Mouse (Mus musculus) embryo, embryonic 10.5 days (tissue): Measurements from ENCODE around the gene Sptbn2.

Experiments
- DNase-seq: peaks from one replicate; pipeline ENCODE4 v3.0.0-alpha.2; 2015; ENCODE audit warnings: low spot score

Sptbn2 gene

GRCm38 (mm10) chr19:4711098-4711600, at the start of gene Sptbn2:
TSS of gene Sptbn2 (plus strand) at chr19:4711167.
- peak; percentile 57 for DNase-seq

GRCm38 (mm10) chr19:4666815-4667214, 44.2 kb upstream of the Sptbn2 start:
- DNase-seq, result no peak

- no peak for DNase-seq
Measured at GRCm38 (mm10) chr19:4670776-4671175, 40.2 kb upstream of the Sptbn2 start.

GRCm38 (mm10) chr19:4672401-4672800, 38.6 kb upstream of the Sptbn2 start:
- no peak for DNase-seq

- no peak for DNase-seq
Measured at GRCm38 (mm10) chr19:4694346-4694745, 16.6 kb upstream of the Sptbn2 start.

- DNase-seq, result no peak
Measured at GRCm38 (mm10) chr19:4697121-4697520, 13.8 kb upstream of the Sptbn2 start.

- no peak for DNase-seq
Measured at GRCm38 (mm10) chr19:4697721-4698120, 13.2 kb upstream of the Sptbn2 start.

- DNase-seq, result peak; percentile 80
Measured at GRCm38 (mm10) chr19:4698205-4698677, 12.7 kb upstream of the Sptbn2 start, which contains the start of gene Gm960. TSS of gene Gm960 (minus strand) at chr19:4698668.

- no peak for DNase-seq
Measured at GRCm38 (mm10) chr19:4698856-4699255, 12.1 kb upstream of the Sptbn2 start.

GRCm38 (mm10) chr19:4699821-4700220, 11.1 kb upstream of the Sptbn2 start:
- DNase-seq, result no peak

- no peak for DNase-seq
Measured at GRCm38 (mm10) chr19:4700656-4701055, 10.3 kb upstream of the Sptbn2 start.

- no peak for DNase-seq
Measured at GRCm38 (mm10) chr19:4701221-4701620, 9.7 kb upstream of the Sptbn2 start.

GRCm38 (mm10) chr19:4708765-4709164, 2.2 kb upstream of the Sptbn2 start:
- no peak for DNase-seq

GRCm38 (mm10) chr19:4711601-4712155, 711 bp downstream of the Sptbn2 start:
- DNase-seq, result peak; percentile 74

GRCm38 (mm10) chr19:4712156-4712780, 1.3 kb downstream of the Sptbn2 start:
- DNase-seq, result peak; percentile 70

- no peak for DNase-seq
Measured at GRCm38 (mm10) chr19:4712781-4713526, 2.0 kb downstream of the Sptbn2 start.

GRCm38 (mm10) chr19:4713886-4714285, 2.9 kb downstream of the Sptbn2 start:
- DNase-seq, result no peak

- DNase-seq, result no peak
Measured at GRCm38 (mm10) chr19:4716756-4717155, 5.8 kb downstream of the Sptbn2 start.

- no peak for DNase-seq
Measured at GRCm38 (mm10) chr19:4717281-4717680, 6.3 kb downstream of the Sptbn2 start.

GRCm38 (mm10) chr19:4718716-4719115, 7.7 kb downstream of the Sptbn2 start:
- DNase-seq, result no peak

GRCm38 (mm10) chr19:4719351-4719764, 8.4 kb downstream of the Sptbn2 start:
- DNase-seq, result no peak

GRCm38 (mm10) chr19:4720112-4720511, 9.1 kb downstream of the Sptbn2 start:
- DNase-seq, result no peak
